Mouse (Mus musculus): ENCODE results near the gene Pgap3.

GRCm38 (mm10) chr11:98342000-98342945, 58.0 kb downstream of the Pgap3 start:
- no peak for TF ChIP-seq FLI1 (IDR thresholded peaks at IDR 0.05; ENCODE audit: low read length)
- TF ChIP-seq GATA1 (IDR thresholded peaks at IDR 0.05; ENCODE audit: borderline replicate concordance, low read length), result no peak
